ENCODE assay signal across 8 mouse cellular contexts in the genomic region with DNA sequence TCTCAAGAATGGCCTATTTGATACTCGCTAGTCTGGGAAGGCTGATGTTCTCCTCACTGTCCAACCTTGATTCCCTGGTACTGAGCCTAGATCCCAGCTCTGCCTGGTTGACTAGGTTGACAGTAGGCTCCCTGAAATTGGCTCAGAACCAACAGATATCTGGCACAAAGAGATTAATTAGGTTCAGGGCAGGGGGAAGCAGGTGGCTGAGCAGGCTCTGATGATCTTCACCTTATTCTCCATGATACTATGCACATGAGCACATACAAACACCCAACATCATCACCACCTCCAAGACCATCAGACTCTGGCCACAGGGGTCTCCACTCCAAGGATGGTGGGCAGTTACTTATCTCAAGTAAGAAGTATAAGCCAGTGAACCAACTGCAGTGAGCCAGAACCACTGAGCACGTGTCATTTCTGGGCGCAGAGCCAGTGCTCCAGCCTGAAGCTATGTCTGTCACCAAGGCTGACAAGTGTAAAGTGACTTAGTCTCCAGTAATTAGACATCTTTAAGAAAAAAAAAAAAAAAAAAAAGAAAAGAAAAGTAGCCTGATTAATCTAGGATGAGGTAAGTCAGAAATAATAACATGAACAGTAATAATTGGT.
A peak's percentile ranks its signal among the peaks of the same experiment; 100 is the strongest.
DNase-seq lines count a peak whose midpoint lies in the region; ATAC-seq and TF ChIP-seq lines count a peak whose summit lies in the region.

No protein-coding gene starts in this region.

- H3K4me1 ChIP-seq in hindbrain, embryonic 13.5 days (replicated peaks), result peaks cover 20% of the 10 kb centered on the region
- H3K4me1 ChIP-seq in hindbrain, embryonic 10.5 days (replicated peaks), result peaks cover 29% of the 10 kb centered on the region
- no peaks in the 10 kb centered on the region for H3K4me1 ChIP-seq in stomach, postnatal 0 days (replicated peaks; ENCODE audit: control insufficient read depth, insufficient read depth)

- peak overlapping the region; percentile 25; the same call in 1 of the 2 replicates for H3K27ac ChIP-seq in hindbrain, embryonic 13.5 days
- H3K27ac ChIP-seq in hindbrain, embryonic 10.5 days, result no peak overlapping the region
- H3K27ac ChIP-seq in stomach, postnatal 0 days (replicated peaks), result no peak overlapping the region

- H3K4me2 ChIP-seq in hindbrain, embryonic 13.5 days, result no peak overlapping the region
- no peak overlapping the region for H3K4me2 ChIP-seq in stomach, postnatal 0 days (replicated peaks; ENCODE audit: low read depth)

- 68% methylated on average over 3 of the region's 3 CpGs for WGBS in hindbrain, embryonic 13.5 days
- WGBS in hindbrain, embryonic 10.5 days, result 87% methylated on average over 3 of the region's 3 CpGs
- WGBS in stomach, postnatal 0 days, result 54% methylated on average over 3 of the region's 3 CpGs

- no peaks in the 10 kb centered on the region for H3K36me3 ChIP-seq in hindbrain, embryonic 13.5 days
- H3K36me3 ChIP-seq in hindbrain, embryonic 10.5 days, result no peaks in the 10 kb centered on the region
- no peaks in the 10 kb centered on the region for H3K36me3 ChIP-seq in stomach, postnatal 0 days (ENCODE audit: control insufficient read depth, insufficient read depth, low read length)

- no peak for DNase-seq in hindbrain, embryonic 10.5 days (ENCODE audit: low spot score)
- DNase-seq in brain, embryonic 14.5 days (ENCODE audit: low read depth), result peak; percentile 97
- peak; percentile 54 to 59 for DNase-seq in frontal cortex, postnatal 14 days (ENCODE audit: low spot score in 2 of 2)
- DNase-seq in kidney, postnatal 10 days, result peak; percentile 87
- DNase-seq in lung, postnatal 14 days, result peak; percentile 76
- DNase-seq in stomach, postnatal 0 days (ENCODE audit: low spot score), result peak; percentile 23
- no peak for DNase-seq in natural killer cell, adult 2 months (ENCODE audit: low spot score in 2 of 2)

- TF ChIP-seq EP300 in stomach, postnatal 0 days (optimal IDR thresholded peaks at IDR 0.05), result no peak

- H3K4me3 ChIP-seq in hindbrain, embryonic 13.5 days, result no peak overlapping the region
- no peak overlapping the region for H3K4me3 ChIP-seq in hindbrain, embryonic 10.5 days
- H3K4me3 ChIP-seq in stomach, postnatal 0 days (ENCODE audit: low read depth, low read length), result no peak overlapping the region

- no peak for TF ChIP-seq POLR2A in brain, embryonic 14.5 days (IDR thresholded peaks at IDR 0.05; ENCODE audit: borderline replicate concordance, extremely low read depth, insufficient read depth, insufficient read length, poor library complexity, severe bottlenecking)

- peak; percentile 84 for ATAC-seq in hindbrain, embryonic 13.5 days (ENCODE audit: low FRiP score)
- ATAC-seq in stomach, postnatal 0 days (ENCODE audit: low FRiP score, low TSS enrichment), result no peak

- H3K27me3 ChIP-seq in hindbrain, embryonic 13.5 days, result no peaks in the 10 kb centered on the region
- H3K27me3 ChIP-seq in hindbrain, embryonic 10.5 days (ENCODE audit: insufficient read depth, poor library complexity, severe bottlenecking), result no peaks in the 10 kb centered on the region
- no peaks in the 10 kb centered on the region for H3K27me3 ChIP-seq in stomach, postnatal 0 days (ENCODE audit: control insufficient read depth, insufficient read depth, low read length)

- no peaks in the 10 kb centered on the region for H3K9me3 ChIP-seq in hindbrain, embryonic 13.5 days
- H3K9me3 ChIP-seq in hindbrain, embryonic 10.5 days, result no peaks in the 10 kb centered on the region
- no peaks in the 10 kb centered on the region for H3K9me3 ChIP-seq in stomach, postnatal 0 days (ENCODE audit: control insufficient read depth, low read length)

- no peak overlapping the region for H3K9ac ChIP-seq in hindbrain, embryonic 13.5 days
- no peak overlapping the region for H3K9ac ChIP-seq in stomach, postnatal 0 days (ENCODE audit: low read length)

- no peak for TF ChIP-seq CTCF in brain, embryonic 14.5 days (IDR thresholded peaks at IDR 0.05; ENCODE audit: borderline replicate concordance, extremely low read depth, insufficient read depth, insufficient read length)
- no peak for TF ChIP-seq CTCF in stomach, postnatal 0 days (IDR thresholded peaks at IDR 0.05; ENCODE audit: low read depth)

Comparison
In these comparisons a context has a peak if more than half of its experiments do, and no peak if none do; other contexts are left out.
1. DNase-seq: peak in brain, embryonic 14.5 days (single experiment), frontal cortex, postnatal 14 days (2 of 2), kidney, postnatal 10 days (single experiment), lung, postnatal 14 days (single experiment) and stomach, postnatal 0 days (single experiment); none in hindbrain, embryonic 10.5 days (single experiment) and natural killer cell, adult 2 months (0 of 2).